Mouse (Mus musculus) liver (tissue): ENCODE data around the gene Rnls.

Experiments used
- DNase-seq: peaks from one replicate; pipeline ENCODE4 v3.0.0-alpha.2; 2020; ENCODE audit warnings: mixed read lengths

Rnls gene

DNA sequence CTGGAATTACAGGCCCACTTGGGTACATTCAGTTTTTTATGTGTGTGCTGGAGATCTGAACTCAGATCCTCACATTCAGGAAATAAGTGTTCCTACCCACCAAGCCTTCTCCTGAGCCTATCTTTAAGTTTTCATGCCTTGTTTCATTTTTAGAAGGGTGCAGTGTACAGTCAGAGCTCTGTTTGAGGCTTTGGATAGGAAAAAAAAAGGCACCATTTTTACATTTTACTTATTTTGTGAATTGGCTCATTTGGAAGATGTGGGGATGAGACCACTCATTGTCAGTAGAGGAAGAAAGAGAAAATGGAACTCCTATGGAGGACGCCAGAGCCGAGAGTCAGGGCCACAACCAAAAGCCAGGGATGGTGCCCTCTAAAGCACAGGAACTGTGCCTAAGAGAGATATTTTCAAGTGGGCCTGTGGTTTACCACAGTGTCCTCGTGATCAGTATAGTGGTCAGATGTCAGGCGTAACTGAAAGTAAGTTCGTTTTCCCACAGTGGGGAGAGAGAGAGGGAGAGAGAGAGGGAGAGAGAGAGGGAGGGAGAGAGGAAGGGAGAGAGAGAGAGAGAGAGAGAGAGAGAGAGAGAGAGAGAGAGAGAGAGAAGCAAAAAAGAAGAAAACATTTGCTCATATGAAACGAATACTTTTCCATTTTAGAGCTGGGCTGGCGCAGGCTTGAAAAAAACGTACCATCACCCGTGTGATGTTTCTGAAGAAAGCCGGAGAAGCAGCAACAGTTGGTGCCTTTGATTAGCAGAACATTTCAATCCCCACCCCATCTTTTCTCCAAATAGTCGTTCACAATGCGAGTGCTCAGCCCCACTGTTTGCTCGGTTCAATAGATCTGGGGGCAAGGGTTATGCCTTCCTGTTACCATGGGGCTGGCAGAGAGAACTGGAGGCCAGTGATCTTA, 290.7 kb downstream of the Rnls start:
- DNase-seq: peak; percentile 41

GRCm38 (mm10) chr19:33100598-33100997, 291.5 kb downstream of the Rnls start:
- no peak for DNase-seq

- DNase-seq: peak; percentile 31
These were observed 292.1 kb downstream of the Rnls start for GRCm38 (mm10) chr19:33100031-33100430.

DNA sequence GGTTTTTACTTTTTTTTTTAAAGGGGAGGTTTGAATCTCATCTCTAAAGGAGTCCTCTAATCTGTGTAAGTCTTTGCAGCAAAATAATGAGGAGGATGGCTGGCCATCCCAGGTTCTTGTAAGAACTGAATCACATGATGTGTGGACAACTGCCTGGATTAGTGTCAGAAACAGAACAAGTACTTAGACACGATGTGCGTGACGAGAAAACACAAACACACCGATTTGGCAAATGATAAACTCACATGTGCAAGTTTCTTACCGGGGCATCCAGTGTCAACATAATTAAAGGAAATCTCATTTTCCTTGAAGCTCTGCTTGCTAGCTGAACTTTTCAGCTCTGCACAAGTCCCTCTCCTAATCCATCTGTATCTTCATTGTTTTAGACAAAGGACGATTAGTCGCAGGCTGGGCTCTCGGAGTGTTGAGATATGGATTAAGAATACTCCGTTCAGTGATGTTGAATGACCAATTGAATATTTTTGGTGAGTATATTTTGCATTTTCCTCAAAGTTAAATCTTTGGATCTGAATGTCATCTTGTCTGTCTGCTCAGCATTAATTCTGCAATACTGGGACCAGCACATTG, 292.8 kb downstream of the Rnls start:
- DNase-seq: no peak

DNA sequence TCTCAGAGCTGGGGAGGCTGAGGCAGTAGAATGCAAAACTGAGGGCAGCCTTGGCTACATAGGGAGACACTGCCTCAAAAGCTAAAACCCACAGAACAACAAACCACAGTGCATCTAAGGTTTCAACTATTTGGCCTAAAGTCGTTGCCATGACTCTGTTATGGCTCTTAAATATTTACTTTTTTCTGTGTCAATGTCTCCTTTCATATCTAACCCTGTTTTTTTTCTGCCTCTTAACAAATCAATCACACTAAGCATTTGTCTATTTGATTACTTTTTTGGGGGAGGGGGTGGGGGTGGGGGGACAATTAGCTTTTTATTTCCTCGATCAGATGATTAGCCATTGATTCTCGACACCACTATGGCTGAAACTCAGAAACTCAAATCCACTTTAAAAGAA, 294.4 kb downstream of the Rnls start:
- no peak for DNase-seq

- no peak for DNase-seq
These were observed 295.5 kb downstream of the Rnls start for GRCm38 (mm10) chr19:33096581-33096980.

- DNase-seq: no peak
These were observed 299.5 kb downstream of the Rnls start for GRCm38 (mm10) chr19:33092575-33092974.

DNA sequence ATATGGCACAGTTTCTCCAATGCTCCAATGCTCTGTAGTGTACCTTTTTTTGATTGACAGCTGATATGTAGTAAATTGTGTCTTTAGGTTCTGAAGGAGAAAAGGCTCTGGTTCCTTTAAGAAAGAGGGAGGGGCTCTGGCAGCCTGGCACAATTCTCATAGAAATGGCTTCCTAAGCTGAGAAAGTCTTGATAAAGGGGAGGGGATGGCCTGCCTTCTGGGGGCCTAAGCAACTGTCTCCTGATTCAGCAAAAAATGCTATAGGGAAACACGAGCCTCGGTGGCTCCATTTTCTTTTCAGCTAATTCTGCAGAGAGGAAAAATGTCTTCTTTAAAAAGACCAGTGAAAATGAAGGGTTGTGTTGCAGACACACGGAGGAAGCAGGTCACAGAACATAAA, 300.8 kb downstream of the Rnls start:
- no peak for DNase-seq

- DNase-seq: no peak
These were observed 303.2 kb downstream of the Rnls start for GRCm38 (mm10) chr19:33088868-33089267.

DNA sequence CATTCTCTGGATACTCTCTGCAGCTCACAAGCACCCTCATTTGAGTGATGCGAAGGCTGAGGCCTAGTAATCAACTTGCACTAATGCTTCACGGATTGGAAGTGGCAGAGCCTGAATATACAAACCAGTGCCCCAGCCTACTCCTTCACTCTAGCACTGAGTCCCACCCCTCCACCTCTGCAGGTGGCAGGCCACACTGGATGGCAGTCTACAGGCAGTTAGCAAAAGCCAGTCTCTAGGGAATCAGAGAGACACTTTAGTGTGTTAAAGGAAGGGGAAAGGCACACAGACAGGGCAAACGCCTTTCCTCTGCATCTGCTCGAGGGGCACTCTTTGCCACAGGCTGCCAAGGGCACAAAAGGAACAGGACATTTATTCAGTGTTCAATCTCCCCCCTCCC, 304.1 kb downstream of the Rnls start:
- DNase-seq: no peak
